Mouse (Mus musculus) bone marrow, adult 2 months (tissue): Measurements from ENCODE around the gene Fat1.

Experiments
- CTCF ChIP-seq: fragments of 200-500 bp; IDR thresholded peaks from 2 replicates; pipeline ENCODE4 v1.5.1; 2011; ENCODE audit warnings: low read length, control low read depth; ENCODE audit not compliant: control insufficient read depth, insufficient read depth
- POLR2A ChIP-seq: fragments of 200-500 bp; IDR thresholded peaks from 2 replicates; pipeline ENCODE4 v1.6.1; 2011; ENCODE audit warnings: low read depth, mild to moderate bottlenecking, control low read depth, low read length, borderline replicate concordance; ENCODE audit not compliant: control insufficient read depth

DNA sequence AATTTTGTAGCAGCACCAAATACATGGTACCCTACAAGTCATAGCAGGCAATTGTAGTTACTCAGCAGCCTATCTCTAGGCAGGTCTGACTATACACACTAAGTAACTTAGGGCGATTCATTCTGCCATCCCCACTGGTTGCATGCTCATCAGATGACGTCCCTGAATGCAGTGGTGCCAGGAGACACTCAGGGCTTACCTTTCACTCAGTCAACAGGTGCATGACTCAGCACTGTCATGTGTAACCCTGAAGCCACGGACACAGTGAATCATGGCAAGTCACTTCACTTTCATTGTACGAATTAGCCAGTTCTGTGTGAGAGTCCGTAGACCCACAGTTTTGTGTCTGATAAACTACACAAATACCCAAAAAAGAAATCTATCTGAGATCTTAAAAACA is 10.3 kb upstream of the Fat1 start:
- TF ChIP-seq POLR2A, result no peak
- TF ChIP-seq CTCF, result no peak
